Mouse (Mus musculus) 3134 (cell line): ENCODE measurements around the gene Trappc6a.

Experiments
- DNase-seq: peaks from one replicate; pipeline ENCODE4 v3.0.0-alpha.2; 2011; ENCODE audit warnings: low spot score; ENCODE audit not compliant: insufficient read length; ENCODE audit errors: extremely low read depth

The Trappc6a gene

GRCm38 (mm10) chr7:19523017-19523756 lies 15.0 kb downstream of the Trappc6a start:
- no peak for DNase-seq

- no peak for DNase-seq
These were observed 15.7 kb downstream of the Trappc6a start for GRCm38 (mm10) chr7:19523757-19524419.

GRCm38 (mm10) chr7:19524420-19525104 lies 16.4 kb downstream of the Trappc6a start:
- no peak for DNase-seq

GRCm38 (mm10) chr7:19525105-19525481 lies 16.9 kb downstream of the Trappc6a start:
- no peak for DNase-seq

GRCm38 (mm10) chr7:19531077-19531476 lies 22.9 kb downstream of the Trappc6a start:
- DNase-seq, result no peak

GRCm38 (mm10) chr7:19532240-19532639 lies 24.0 kb downstream of the Trappc6a start:
- DNase-seq, result no peak

GRCm38 (mm10) chr7:19534676-19535075 lies 26.5 kb downstream of the Trappc6a start:
- no peak for DNase-seq

- DNase-seq, result no peak
These were observed 32.8 kb downstream of the Trappc6a start for GRCm38 (mm10) chr7:19540771-19541566.

- DNase-seq, result no peak
These were observed 33.5 kb downstream of the Trappc6a start for GRCm38 (mm10) chr7:19541681-19542154.

- DNase-seq, result no peak
These were observed 34.0 kb downstream of the Trappc6a start for GRCm38 (mm10) chr7:19542155-19542691.

- no peak for DNase-seq
These were observed 35.4 kb downstream of the Trappc6a start for GRCm38 (mm10) chr7:19543584-19543983.

GRCm38 (mm10) chr7:19546007-19546406 lies 37.8 kb downstream of the Trappc6a start:
- DNase-seq, result no peak

GRCm38 (mm10) chr7:19547344-19547969 lies 39.3 kb downstream of the Trappc6a start:
- DNase-seq, result no peak

- DNase-seq, result no peak
These were observed 41.2 kb downstream of the Trappc6a start for GRCm38 (mm10) chr7:19549394-19549793.

GRCm38 (mm10) chr7:19551634-19552033 lies 43.4 kb downstream of the Trappc6a start:
- DNase-seq, result no peak

- DNase-seq, result no peak
These were observed 44.2 kb downstream of the Trappc6a start for GRCm38 (mm10) chr7:19552443-19552842.

- no peak for DNase-seq
These were observed 46.0 kb downstream of the Trappc6a start for GRCm38 (mm10) chr7:19554168-19554567.

GRCm38 (mm10) chr7:19557086-19557485 lies 48.9 kb downstream of the Trappc6a start:
- DNase-seq, result no peak

- no peak for DNase-seq
These were observed 50.0 kb downstream of the Trappc6a start for GRCm38 (mm10) chr7:19557982-19558900.
